Mouse (Mus musculus): ENCODE measurements around the gene Pls3.

Gene Pls3

GRCm38 (mm10) chrX:75874332-75875291 lies at the start of gene Pls3:
Gene Pls3, minus strand, starts transcription at chrX:75875182.
- peak; percentile 93 for DNase-seq (ENCODE audit: inconsistent ontology term)

- no peak for DNase-seq (ENCODE audit: inconsistent ontology term)
These were observed 20.7 kb upstream of the Pls3 start for GRCm38 (mm10) chrX:75895716-75896115.

GRCm38 (mm10) chrX:75875566-75875965 lies 584 bp upstream of the Pls3 start:
- peak; percentile 3 for DNase-seq (ENCODE audit: inconsistent ontology term)

- DNase-seq (ENCODE audit: inconsistent ontology term): peak; percentile 31
These were observed 1.2 kb downstream of the Pls3 start for GRCm38 (mm10) chrX:75873813-75874212.

DNA sequence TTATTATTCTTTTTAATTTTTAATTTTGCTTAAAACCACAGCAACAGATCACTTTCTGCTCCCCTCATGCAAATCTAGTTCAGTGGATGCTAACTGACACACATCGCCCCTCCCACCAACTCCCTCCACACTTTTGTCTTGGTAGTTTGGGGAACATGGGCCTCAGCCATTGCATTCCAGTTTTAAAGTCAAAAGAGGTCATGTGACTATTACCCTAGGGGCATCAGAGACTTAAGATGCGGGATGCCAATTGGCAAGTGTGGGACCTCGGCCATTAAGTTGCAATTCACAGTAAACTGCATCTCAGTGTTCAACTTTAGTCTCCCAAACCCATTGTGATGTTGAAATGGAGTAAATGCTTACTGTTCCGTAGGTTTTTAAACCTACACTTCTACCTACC lies 1.7 kb downstream of the Pls3 start:
- DNase-seq (ENCODE audit: inconsistent ontology term): no peak

- no peak for DNase-seq (ENCODE audit: inconsistent ontology term)
These were observed 3.1 kb downstream of the Pls3 start for GRCm38 (mm10) chrX:75871855-75872254.

DNA sequence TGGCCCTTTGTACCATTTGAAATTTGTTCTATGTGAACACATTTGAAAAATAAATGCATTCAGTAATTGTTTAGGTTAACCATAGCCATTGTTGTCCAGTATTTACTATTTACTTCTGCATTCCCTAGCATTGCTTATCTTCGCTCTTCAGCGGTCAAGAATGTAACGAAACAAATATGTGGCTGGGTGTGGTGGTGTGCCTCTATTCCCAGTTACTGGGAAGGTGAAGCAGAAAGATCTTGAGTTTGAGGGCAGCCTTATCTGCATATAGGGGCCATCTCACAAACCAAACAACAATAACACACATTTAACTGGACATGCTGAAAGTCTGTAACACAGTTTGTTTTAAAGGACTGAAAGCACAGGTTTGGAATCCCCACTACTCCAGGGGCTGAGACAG lies 13.3 kb downstream of the Pls3 start:
- no peak for DNase-seq (ENCODE audit: inconsistent ontology term)

DNA sequence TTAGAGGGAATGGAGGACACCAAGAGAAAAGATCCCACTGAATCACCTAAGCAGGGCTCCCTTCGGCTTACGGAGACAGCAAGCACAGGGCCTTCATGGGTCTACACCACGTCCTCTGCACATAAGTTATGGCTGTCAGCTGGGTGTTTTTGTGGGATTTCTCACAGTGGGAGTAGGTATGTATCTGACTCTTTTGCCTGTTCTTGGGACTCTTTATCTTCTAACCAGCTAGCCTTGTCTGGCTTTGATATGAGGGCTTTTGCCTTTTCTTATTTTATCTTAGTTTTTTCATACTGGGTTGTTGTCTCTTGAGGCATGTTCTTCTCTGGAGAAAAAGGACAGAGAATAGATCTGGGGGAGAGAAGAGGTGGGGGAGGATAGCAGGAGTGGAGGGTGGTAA lies 20.7 kb downstream of the Pls3 start:
- no peak for DNase-seq (ENCODE audit: inconsistent ontology term)

- DNase-seq (ENCODE audit: inconsistent ontology term): no peak
These were observed 30.7 kb downstream of the Pls3 start for GRCm38 (mm10) chrX:75844290-75844689.

DNA sequence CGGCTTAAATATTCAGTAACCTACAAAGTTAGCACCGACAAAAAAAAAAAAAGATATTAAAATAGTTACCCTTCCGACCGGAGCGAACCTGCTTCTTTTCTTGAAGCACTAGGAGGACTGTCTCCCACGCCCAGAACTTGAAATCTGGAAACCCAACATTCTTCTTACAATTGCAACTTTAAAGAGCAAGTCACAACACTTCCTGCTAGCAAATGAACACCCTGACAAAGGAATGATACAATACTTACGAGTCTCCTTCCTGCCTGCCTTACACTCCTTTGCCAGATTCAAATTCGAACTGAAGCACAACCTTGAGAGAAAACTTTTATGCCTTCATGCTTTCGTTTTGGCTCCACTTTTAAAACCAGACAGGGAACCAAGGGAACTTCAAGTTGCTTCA lies 32.1 kb downstream of the Pls3 start:
- no peak for DNase-seq (ENCODE audit: inconsistent ontology term)

DNA sequence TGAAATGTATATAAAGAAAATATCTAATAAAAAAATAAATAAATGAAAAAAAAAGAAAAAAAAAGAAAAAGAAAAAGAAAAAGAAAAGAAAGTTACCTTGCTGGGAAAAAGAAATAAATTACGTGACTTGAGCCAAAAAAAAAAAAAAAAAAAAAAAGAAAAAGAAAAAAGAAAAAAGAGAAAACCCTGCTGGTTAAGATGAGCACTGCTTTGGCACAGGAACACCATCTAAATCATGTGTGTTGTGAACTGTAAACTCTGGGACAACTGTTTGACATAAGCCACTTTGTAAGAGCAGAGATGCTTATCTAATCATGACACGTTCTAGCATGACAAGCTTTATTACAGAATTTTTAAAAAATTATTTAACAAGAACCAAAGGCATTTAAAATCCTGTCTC lies 32.9 kb downstream of the Pls3 start:
- no peak for DNase-seq (ENCODE audit: inconsistent ontology term)

DNA sequence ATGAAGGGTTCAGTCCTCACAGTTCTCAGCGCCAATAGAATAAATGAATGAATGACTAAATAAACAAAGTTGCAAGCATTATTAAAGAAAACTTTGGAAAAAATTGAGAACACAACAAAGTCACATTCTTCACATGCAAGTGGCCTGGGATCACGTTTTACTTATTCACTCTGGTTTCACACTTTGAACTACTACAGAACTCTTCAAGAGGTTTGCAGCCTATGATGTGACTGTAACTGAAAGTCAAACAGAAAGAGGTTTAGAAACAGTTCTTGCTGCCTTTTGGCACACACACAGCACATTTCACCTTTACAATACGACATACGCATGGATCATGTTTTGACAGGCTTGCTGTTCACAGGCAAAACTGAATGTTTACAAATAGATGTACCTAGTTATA lies 34.7 kb downstream of the Pls3 start:
- no peak for DNase-seq (ENCODE audit: inconsistent ontology term)

DNA sequence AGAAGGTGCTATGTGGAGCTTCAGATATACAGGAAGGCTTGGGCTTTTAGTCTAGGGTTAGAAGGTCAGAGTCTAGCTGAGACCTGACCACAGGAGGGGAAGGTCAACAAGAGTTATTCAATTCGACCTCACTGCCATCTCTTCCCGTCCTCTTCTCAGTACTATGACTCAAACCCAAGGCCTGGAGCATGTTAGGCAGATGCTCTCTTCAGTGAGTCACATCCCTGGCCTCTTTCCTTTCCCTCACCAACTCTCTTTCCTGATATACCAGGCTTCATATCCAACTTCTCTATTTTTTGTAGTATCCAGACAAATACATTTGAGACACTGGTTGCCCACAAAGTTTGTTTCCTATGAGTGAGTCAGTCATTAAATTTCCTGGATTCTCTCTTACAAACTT lies 40.1 kb downstream of the Pls3 start:
- DNase-seq (ENCODE audit: inconsistent ontology term): peak; percentile 36

DNA sequence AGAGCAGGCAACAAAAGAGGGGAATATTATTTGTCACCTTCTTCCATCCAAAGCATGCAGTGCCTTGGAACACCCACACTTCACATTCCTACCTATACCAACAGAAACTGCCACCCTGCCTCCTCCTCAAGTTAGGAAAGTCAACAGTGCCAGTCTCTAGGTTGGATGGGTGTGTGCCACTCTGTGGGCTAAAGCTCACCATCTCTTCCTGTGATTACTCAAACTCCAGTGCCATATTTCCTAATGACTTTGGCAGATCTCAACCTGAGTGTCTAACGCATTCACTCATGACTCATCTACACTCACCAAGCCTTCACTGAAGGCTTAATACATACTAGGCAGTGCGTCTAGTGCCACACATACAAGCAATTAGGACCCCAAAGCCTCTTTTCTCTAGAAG lies 40.7 kb downstream of the Pls3 start:
- peak; percentile 42 for DNase-seq (ENCODE audit: inconsistent ontology term)

DNA sequence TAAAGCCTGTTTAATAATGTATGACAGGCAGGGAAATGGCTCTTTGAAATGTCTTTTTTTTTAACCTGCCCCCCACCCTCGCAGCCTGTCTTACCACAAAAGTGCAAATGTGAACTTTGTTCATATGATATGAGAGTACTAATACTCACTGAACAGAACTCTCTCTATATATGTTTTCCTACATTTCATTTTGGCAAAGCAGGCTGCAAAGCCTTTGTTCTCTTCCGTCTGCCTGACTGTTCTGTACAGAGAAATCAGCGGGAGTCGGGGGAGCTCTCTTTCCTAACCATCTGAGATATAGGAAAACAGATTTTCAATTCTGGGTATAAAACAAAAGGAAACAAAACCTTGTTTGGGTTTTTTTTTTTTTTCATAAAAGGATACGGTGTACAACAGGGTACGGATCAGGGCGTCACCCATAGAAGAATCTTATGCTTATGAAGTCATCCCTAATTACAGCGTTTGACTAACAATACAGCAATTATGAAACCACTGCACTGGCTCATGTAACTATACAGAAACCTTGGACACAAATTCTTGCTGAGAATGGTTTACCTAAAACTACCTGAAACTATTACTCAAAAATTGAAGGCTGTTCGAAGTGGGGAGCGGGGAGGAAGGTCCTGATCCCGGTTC lies 41.9 kb downstream of the Pls3 start:
- peak; percentile 48 for DNase-seq (ENCODE audit: inconsistent ontology term)

GRCm38 (mm10) chrX:75829867-75830255 lies 45.1 kb downstream of the Pls3 start:
- DNase-seq (ENCODE audit: inconsistent ontology term): no peak

GRCm38 (mm10) chrX:75829240-75829866 lies 45.6 kb downstream of the Pls3 start:
- no peak for DNase-seq (ENCODE audit: inconsistent ontology term)

GRCm38 (mm10) chrX:75818647-75819271 lies 56.2 kb downstream of the Pls3 start:
- DNase-seq (ENCODE audit: inconsistent ontology term): peak; percentile 27

- DNase-seq (ENCODE audit: inconsistent ontology term): no peak
These were observed 60.0 kb downstream of the Pls3 start for GRCm38 (mm10) chrX:75814958-75815357.

DNA sequence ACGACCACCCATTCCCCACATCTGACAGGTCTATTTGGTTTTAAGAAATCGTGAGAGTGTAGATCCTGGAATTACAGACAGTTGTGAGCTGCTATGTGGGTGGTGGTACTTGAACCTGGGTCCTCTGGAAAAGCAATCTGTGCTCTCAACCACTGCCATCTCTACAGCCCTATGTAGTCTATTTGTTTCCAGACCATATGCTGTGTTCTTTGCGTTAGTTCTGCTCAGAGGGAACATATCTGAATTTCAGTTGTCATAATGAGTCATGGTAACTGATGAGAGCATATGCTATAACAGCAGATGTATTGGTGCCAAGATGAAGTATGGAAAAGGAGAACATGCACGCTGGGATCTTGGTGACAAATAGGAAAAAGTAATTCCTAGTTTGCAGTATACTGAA lies 60.9 kb downstream of the Pls3 start:
- DNase-seq (ENCODE audit: inconsistent ontology term): no peak

DNA sequence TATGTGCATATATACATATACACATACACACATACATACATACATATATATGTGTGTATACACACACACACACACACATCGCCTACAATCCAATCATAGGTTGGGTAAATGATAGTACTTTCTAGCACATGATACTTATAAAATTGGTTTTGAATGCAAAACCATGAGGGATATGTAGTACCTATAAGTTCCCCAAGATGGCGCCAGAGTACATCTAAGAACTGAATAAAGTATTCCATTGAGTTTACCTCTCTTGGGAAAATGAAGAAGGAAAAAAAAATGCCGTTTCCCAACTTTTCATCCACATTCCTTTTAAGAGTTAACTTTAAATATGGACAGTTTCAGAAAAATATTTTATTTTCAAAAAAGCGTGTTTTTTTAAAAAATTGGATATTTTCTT lies 78.4 kb downstream of the Pls3 start:
- peak; percentile 22 for DNase-seq (ENCODE audit: inconsistent ontology term)

- DNase-seq (ENCODE audit: inconsistent ontology term): no peak
These were observed 95.2 kb downstream of the Pls3 start for GRCm38 (mm10) chrX:75779796-75780195.

Measured in Muller cell, postnatal 12 days (primary cell).